Mouse (Mus musculus): ENCODE measurements around the gene Lsm7.

The Lsm7 gene

DNA sequence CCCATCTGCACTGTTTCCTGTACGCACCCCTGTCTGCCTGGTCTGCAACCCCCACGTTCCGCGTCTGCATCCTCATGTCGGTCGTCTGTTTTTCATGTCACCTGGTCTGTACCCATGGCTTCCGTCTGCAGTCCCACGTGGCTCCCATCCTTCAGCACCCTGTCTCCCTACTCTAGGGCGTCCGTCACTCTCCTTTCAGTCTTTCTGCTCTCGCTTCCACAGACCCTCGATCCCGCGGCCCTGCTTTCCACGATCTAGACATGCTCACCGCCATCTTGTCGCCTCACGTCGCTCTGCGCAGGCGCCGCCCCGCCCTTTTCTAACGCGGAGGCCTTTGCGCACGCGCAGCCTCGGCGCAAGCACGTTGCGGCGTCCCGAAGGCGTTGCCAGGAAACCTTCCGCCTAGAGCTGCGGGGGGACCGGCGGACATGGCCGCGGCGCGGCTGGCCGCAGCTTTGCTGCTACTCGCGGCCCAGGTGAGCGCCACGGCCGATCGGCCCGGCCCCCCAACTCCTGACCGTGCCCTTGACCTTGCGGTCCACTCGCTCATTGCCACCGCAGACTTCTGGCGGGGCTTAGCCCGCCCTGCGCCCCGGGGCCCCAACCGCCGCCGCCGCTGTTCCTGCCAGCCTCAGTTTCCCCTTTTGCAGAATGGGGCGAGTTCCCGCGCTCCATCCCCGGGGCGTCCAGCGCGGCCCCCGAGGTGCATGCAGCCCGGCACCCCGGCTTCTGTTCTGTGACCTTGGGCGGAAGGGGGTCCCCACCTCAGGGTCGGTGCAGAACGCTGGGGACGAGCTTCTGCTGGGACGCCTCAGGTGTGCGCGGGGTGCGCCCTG is at the start of gene Lsm7, which contains the start of gene Sppl2b:
Gene Lsm7, minus strand, starts transcription at position 297 of the 836 bp plus-strand sequence.
Gene Sppl2b, plus strand, starts transcription at position 363 of the 836 bp plus-strand sequence.
- peak; percentile 95 to 99 for DNase-seq

DNA sequence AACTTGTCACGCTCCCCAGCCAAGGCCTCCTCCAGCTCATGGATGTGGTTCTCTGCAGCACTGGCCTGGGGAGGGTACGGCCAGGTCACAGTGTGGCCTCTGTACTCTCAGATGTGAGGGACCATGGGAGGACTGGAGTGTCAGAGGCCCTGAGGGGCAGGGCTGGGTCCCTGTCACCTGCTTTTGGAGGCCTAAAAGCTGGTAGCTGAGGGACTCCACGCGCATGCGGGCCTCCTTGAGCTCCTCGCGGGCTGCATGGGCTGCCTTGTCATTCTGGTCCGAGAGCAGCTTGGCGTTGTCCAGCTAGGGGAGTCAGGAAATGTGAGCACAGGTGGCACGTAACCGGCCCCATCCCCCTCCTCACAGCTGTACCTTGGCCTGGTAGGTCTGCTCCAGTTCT is 49.7 kb upstream of the Lsm7 start:
- DNase-seq = no peak

DNA sequence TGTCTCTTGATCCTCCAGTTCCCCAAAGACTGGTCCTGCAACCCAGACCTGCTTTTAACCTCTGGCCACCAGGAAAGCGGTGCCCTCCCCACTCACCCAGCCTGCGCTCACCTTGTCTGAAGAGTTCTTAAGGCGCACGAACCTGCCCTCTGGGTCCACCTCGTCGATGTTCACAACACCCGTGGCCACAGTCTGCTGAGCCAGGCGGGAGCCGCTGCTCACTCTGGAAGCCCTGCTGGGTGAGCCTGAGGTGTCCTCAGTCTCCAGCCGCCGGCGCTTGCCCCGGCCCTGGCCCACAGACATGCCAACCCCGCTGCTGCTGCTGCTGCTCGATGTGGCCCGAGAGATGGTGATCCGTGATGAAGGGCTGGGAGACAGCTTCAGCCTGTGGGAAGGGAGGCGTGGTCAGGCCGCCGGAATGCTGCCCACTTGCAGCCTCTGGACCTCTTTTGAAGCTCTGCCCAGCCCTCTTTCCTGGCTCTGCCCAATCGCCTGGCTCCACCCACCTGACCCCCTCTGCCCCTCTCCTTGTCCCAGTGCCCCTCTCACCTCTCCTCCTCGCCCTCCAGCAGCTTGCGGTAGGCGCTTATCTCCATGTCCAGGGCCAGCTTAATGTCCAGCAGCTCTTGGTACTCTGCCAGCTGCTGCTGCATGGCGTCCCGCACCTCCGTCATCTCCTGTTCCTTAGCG is 49.1 kb upstream of the Lsm7 start:
- DNase-seq = no peak

DNA sequence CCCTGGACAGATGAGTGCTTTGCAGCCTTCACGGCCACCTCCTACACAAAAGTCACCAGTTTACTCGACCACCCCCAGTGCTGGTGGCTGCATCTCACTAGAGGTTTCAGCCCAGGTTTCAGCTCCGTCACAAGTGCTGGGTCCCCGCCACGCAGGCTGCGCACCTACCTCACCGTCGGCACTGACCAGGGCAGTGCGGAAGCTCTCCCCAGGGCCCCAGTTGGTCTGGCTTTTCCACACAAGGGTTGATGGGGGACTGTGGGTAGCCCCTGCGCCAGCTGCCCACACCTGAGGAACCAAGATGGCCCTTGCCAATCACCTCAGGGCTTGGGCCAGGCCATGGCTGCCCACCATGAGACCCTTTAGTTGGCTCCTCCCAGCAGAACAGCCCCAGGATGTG is 48.3 kb upstream of the Lsm7 start:
- DNase-seq = no peak

DNA sequence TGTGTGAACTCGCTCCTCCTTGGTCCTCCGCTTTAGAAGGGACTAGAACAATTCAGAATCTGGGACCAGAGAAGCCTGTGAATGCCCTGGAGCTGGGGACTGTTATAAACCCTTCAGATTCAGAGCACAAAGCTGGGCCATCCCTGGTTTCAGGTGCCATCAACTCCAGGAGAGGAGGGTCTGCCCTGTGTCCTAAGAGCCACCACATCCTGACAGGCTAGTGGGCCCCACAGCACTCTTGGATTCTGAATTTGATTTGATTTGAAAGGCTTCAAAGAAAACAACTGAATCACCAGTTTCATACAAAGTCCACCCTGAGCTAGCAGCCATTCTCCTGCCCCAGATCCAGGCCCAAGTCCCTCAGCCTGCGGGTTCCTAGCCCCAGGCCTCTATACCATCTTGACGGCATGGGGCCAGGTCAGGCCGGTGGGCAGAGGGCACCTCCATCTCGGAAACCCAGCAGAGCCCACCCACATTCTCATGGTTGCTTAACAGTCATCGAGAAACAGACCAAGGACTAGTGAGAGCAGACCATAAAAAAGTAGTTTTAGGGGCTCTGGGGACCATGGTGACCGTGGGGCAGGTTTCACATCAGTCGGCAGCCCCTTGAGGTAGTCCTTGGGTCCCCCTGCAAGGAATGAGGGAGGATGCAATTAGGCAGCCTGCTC is 47.4 kb upstream of the Lsm7 start:
- DNase-seq = no peak

DNA sequence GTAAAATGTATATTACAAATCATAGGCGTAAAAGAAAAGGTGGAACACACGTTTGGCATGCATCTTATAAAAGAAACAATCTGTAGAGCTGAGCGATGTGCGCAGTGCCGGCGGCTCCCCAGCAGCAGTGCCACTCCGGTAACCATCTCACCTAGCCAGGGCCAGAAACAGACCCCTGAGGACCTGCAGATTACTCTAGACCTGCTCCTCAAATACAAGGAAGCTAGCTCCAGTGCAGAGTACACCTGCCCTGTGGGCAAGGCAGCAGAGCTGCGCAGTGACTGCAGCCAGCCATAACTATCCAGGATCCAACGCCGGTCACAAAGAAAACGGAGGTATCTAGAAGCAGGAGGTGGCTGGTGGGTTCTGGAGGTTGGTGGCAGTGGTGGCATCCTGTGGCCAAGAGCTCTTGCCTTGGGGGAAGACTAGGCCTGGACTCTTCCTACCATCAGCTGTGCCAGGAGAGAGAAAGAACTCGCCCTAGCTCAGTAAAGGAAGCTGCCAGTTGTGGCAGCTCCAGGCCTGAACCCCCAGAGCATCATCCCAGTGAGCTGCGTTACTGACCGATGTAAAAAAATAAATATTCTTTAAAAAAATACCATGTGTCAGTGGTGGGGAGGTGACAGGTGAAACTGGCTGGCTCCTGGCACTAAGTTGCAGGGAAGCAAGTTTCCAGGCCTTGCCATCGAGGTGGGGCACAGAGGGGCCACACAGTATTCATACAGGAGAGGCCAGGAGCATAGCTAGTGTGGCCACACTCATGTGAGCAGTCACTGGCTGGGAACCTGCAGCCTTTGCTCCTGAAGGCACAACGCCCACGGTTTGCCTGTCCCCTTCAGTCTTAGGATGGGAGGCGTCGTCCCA is 46.6 kb upstream of the Lsm7 start:
- peak in 1 of 2 experiments; percentile 42 for DNase-seq

DNA sequence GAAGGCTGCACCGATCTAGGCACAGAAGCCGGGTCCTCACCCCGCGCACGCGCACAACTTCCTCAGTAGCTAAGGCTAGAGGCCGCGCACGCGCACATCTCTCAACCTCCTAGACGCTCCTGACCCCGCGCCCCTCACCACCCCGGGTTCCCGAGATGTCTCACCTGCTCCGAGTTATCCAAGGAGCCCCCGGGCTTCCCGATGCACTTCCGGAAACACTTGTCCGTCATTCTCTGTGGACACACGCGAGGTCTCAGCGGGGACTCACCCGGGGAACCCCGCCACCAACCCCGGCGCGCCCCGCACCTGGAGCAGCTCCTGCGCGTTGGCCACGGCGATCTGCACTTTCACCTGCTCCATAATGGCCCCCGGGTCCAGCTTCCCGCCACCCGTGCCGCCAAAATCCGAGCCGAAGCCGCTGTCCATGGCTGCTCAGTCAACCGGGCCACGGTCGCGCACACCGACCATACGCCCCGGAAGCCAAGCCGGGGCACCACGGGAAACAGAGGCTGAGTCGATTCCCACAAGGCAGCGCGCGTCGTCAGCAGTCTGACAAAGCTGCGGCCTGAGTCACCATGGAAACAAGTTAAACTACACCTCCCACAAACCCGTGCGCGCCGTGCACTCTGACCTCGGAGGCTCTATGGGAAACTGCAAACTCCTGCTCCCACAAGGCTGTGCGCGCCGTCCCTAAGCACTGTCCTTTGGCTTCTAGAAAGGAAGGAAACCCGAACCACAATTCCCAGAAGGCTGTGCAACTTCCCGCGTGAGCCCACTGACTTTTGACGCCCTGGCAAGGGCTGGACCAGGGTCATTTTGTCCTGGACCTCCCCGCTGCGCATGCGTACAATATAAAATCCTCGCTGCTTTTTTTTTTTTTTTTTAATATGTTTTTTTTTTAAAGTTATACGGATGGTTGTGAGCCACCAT is 45.6 kb upstream of the Lsm7 start, which contains the start of gene Timm13:
Gene Timm13, minus strand, starts transcription at position 652 of the 930 bp plus-strand sequence.
- DNase-seq = peak; percentile 97 to 100

DNA sequence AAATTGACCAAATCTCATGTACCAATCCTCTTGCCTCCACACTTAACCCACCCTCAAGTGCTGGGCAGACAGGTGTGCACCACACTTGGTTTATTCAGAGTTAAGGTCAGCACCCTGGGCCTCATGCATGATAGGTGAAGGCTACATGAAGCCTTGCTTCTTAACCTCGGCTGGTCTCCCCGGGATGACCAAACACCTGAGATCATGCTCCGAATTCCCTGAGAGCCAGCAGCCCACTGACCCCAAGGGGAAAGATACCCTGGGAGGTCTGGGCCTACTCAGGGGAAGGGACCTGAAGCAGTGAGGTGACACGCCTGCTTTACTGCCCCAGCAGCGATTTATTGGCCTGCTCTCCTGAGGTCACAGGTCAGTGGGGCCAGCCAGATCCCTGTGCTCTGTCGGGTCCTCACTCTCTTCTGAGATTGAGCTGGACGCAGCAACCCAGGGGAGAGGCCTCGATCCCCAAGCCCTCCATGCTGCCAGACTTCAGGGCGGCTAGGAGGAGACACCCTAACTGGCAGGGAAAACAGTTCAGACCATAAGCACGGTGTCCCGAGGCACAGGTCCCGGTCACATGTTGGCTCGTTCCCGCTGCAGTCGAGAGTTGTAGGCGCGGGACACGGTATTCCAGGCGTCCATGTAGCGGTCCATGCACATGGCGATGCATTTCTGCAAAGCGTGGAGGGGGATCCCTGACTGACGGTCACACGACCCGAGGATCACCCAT is 44.7 kb upstream of the Lsm7 start:
- peak; percentile 38 to 40 for DNase-seq

DNA sequence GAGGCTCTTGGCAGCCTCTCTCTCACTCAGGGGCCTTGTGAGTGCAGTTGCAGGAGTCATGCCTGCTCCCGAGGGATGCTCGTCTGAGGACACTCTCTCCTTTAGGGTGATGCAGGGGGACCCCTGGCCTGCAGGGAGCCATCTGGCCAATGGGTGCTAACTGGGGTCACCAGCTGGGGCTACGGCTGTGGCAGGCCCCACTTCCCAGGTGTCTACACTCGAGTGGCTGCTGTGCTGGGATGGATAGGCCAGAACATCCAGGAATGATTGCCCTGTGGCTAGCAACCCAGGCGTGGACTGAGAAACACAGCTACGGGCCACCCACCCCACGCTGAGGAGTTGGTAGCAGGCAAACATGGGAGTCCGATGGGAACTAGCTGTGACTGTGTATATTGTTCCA is 44.1 kb upstream of the Lsm7 start:
- DNase-seq = no peak

DNA sequence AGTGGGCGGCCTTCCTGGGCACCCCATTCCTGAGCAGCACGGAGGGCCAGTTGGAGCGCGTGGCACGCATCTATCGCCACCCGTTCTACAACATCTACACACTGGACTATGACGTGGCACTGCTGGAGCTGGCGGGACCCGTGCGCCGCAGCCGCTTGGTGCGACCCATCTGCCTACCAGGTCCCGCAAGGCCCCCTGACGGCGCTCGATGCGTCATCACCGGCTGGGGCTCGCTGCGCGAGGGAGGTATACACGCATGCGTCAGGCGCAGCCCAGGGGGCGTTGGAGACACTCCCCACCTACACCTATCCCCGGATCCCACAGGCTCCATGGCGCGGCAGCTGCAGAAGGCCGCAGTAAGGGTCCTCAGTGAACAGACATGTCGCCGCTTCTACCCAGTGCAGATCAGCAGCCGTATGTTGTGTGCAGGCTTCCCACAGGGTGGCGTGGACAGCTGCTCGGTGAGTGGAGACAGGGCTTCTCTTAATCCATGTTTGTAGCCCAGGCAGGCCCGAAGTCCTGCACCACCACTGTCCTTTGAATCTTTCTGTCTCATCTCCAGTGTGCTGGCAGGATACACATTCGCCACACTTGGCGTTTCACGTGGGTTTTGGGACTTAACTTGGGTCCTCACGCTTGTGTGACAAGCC is 43.0 kb upstream of the Lsm7 start:
- DNase-seq = no peak

DNA sequence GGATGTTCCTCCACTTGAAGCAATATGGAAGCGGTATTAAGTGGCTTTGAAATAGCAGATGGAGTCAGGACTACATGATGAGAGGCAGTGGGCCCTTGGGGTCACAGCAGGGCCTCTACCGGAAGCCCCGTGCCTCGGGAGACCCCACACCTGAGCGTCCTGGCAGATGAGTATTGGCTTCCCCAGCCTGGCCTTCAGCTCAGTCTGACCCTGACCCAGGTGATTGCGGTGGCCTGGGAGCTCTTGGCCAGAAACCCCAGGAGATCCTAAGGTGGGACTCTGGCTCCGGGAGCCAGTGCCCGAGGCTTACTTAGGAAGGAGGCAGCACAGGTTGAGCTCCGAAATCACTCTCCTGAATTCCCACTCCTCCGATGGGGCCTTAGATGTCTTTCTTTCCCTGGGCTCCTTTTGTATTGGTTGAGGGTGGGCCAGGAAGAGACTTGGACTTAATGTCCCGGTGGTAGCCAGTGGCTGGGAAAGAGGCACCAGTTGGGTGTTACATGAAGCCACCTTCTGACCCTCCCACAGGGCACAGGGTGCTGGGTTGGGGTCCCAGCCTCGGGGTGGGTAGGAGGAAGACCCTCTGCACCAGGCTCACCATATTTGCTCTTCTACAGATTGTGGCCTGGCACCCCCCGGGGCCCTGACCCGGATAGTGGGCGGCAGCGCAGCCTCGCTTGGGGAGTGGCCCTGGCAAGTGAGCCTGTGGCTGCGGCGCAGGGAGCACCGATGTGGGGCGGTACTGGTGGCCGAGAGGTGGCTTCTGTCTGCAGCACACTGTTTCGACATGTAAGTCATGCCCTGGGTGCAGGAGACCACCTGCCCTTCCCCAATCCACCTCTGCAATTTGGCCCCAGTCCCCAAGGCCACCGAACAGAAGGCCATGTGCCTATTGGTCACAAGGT is 41.8 kb upstream of the Lsm7 start:
- DNase-seq = no peak

DNA sequence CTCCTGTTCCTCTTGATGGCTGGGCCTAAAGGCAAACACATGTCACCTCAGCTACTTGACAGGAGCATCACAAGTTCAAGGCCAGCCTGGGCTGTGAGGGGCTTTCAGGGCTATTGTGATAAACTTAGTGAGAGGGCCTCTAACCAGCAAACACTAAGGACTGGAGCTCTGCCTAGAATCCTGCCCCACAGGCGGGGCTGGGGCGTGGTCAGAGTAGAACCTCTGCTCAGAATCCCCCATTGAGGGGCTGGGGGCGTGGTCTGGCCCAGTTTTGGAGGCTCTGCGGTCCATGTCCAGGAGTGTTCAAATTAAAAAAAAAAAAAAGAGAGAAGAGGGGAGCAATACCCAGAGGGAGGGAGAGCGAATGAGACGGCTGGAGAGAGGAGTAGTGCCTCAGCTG is 40.7 kb upstream of the Lsm7 start:
- DNase-seq = no peak

DNA sequence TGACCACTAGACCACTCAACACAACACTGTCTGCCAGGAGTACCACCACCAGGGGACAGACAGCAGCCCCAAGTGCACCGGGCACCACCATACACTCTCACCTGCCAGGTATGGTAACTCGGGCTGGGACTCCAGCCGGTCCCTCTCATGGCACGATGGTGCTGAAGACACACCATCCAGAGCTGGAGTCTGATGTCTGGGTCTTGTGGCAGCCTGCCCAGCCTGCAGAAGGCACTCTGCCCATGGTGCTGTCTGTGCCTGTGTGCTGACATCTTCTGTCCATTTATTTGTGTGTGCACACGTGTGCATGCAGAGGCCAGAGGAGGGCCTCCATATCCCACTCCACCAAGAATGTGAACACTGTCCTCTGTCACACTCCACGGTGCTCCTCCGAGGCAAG is 40.1 kb upstream of the Lsm7 start:
- no peak for DNase-seq

DNA sequence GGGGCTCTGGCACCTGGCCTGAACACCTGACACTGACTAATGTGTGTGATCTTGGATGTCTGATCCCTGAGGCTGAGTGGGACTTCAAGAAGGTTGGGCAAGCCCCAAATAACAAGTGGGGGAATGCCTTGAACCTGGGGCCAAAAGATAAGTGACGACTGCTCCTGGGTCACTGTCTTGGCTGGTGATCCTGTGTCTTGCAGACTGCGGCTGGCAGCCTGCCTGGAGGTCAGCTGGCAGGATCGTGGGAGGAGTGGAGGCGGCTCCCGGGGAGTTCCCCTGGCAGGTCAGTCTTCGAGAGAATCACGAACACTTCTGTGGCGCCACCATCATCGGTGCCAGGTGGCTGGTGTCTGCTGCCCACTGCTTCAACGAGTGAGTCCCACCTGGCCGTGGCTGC is 32.2 kb upstream of the Lsm7 start:
- DNase-seq = peak; percentile 77 to 78

DNA sequence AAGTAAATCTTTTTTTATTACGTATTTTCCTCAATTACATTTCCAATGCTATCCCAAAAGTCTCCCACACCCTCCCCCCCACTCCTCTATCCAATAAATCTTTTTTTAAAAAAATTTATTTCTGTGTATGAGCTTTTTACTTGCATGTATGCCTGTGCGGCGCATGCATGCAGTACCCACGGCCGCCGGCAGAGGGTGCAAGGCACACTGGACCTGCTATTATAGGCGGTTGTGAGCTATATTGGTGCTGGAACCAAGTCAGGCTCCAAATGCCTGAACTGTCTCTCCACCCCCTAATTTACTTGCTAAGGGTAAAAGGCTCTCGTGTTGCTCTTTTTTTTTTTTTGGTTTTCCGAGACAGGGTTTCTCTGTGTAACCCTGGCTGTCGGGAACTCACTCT is 26.3 kb upstream of the Lsm7 start:
- DNase-seq = peak; percentile 66 to 76

DNA sequence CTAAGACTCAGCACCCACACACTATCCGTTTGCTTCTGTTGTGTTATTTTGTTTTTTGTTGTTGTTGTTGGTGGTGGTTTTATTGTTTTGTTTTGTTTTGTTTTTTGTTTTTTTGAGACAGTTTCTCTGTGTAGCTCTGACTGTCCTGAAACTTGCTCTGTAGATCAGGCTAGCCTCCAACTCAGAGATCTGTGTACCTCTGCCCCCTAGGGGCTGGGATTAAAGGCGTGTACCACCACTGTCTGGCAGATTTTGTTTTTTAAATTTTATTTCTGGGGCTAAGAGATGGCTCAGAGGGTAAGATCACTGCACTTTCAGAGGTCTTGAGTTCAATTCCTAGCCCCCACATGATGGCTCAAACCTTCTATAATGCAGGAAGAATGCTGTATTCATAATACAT is 25.9 kb upstream of the Lsm7 start:
- DNase-seq = no peak

DNA sequence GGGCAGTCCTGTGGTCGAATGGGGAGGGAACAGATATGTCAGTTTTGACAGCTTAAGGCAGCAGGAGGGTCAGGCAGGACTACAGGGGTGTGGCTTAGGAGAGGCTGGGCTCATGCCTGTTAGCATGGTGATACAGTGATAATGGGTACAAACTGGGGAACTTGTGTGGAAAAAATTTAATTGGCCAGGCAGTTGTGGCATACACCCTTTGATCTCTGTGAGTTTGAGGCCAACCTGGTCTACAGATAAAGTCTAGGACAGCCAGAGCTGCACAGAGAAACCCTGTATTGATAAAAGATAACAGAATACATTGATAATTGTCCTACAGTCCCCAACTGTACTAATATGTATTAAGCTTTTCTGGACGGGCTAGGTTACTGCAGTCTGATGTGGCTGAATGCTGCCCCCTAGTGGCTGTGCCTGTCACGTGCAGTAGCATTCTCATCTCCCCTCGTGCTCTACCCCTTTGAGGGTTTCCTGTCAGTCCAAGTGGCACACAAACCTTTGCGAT is 25.2 kb upstream of the Lsm7 start:
- peak; percentile 71 to 79 for DNase-seq

DNA sequence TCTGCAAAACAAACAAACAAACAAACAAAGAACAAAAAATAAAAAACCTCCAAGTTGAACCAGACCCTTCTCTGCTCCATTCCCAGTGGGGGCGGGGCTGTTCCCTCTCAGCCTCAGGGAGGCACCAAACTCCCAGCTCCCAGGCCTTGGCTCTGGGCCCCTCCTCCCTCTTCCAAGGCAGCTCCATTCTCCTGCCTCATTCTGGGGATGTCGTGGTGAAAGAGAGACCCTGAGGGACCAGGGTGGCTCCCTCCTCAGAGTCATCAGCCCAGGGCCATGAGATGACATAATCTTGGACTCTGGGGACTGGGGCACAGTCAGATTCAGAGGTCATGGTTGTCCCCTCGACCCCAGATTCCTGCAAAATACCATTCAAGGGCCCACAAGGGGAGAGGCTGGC is 21.6 kb upstream of the Lsm7 start:
- no peak for DNase-seq

DNA sequence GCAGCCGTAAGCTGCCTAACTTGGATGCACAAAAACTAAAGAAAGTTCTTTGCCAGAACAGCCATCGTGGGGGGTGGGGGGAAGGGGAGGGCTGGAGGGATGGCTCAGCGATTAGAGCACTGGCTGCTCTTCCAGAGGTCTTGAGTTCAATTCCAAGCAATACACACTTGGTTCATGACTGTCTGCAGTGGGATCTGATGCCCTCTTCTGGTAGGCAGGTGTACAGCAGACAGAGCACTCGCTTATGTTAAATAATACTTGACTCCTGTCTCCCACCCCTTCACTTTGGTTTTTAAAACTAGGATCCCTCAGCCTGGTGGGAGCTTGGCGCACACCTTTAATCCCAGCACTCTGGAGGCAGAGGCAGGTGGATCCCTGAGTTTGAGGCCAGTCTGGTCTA is 21.0 kb upstream of the Lsm7 start:
- peak; percentile 78 for DNase-seq
